Mouse (Mus musculus): ENCODE data around the gene Car3. TPM values are rescaled to one million over a fixed set of nuclear protein-coding genes. Genes with fewer than 3 reads are reported as not detected.

The Car3 gene
- polyA plus RNA-seq, 1 experiment: 26.3 TPM

GRCm38 (mm10) chr3:14903380-14903779 is 40.1 kb downstream of the Car3 start:
- Histone ChIP-seq H3K79me2 (ENCODE audit: control insufficient read depth, insufficient read depth) (no peaks in the 10 kb centered on the region), H3ac (ENCODE audit: control insufficient read depth, insufficient read length, low read depth) (no peak overlapping the region), H3K27me3 (ENCODE audit: control insufficient read depth, insufficient read depth, insufficient read length) (no peaks in the 10 kb centered on the region), H3K36me3 (ENCODE audit: control insufficient read depth, insufficient read depth) (no peaks in the 10 kb centered on the region), H3K4me3 (ENCODE audit: insufficient read depth, poor library complexity, severe bottlenecking) (no peak overlapping the region), H3K79me3 (ENCODE audit: low read depth) (no peaks in the 10 kb centered on the region)
- TF ChIP-seq USF1 (IDR thresholded peaks at IDR 0.05; ENCODE audit: low read depth) (no peak), FOSL1 (IDR thresholded peaks at IDR 0.05; ENCODE audit: insufficient read depth, low read length, poor library complexity, severe bottlenecking) (no peak), CEBPB (IDR thresholded peaks at IDR 0.05; ENCODE audit: low read depth) (no peak), MAX (IDR thresholded peaks at IDR 0.05) (no peak), MYOG (IDR thresholded peaks at IDR 0.05; ENCODE audit: control insufficient read depth, extremely low read depth, insufficient read length) (no peak), CTCF (IDR thresholded peaks at IDR 0.05; ENCODE audit: control insufficient read depth, insufficient read depth, insufficient read length) (no peak), MYOD1 (IDR thresholded peaks at IDR 0.05; ENCODE audit: control insufficient read depth, insufficient read length, low read depth) (no peak)

DNA sequence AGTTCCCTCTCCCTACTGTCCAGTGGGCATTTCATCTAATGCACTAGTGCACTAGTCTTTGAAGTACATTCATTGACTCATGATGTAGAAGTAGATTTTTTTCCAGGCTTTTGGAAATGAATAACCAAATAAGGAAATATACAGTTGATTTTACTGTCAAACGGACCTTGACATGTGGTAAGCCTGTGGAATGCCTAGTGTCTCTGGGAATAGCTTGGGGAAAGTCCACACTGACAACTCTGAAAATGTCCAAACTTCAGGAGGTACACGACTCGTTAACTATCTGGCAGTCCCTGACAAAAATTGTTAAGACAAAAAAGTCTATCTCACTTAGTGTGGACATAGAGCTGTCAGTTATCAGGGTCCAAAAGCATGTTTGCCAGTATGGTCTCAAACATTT is 40.9 kb downstream of the Car3 start:
- H3K4me3 ChIP-seq (ENCODE audit: insufficient read depth, poor library complexity, severe bottlenecking): no peak overlapping the region
- H3K79me3 ChIP-seq (ENCODE audit: low read depth): no peaks in the 10 kb centered on the region
- H3ac ChIP-seq (ENCODE audit: control insufficient read depth, insufficient read length, low read depth): no peak overlapping the region
- TF ChIP-seq MAX (IDR thresholded peaks at IDR 0.05): no peak
- TF ChIP-seq USF1 (IDR thresholded peaks at IDR 0.05; ENCODE audit: low read depth): no peak
- TF ChIP-seq FOSL1 (IDR thresholded peaks at IDR 0.05; ENCODE audit: insufficient read depth, low read length, poor library complexity, severe bottlenecking): no peak
- TF ChIP-seq CTCF (IDR thresholded peaks at IDR 0.05; ENCODE audit: control insufficient read depth, insufficient read depth, insufficient read length): no peak
- TF ChIP-seq CEBPB (IDR thresholded peaks at IDR 0.05; ENCODE audit: low read depth): no peak
- no peak for TF ChIP-seq MYOG (IDR thresholded peaks at IDR 0.05; ENCODE audit: control insufficient read depth, extremely low read depth, insufficient read length)
- TF ChIP-seq MYOD1 (IDR thresholded peaks at IDR 0.05; ENCODE audit: control insufficient read depth, insufficient read length, low read depth): no peak
- no peaks in the 10 kb centered on the region for H3K79me2 ChIP-seq (ENCODE audit: control insufficient read depth, insufficient read depth)
- no peaks in the 10 kb centered on the region for H3K27me3 ChIP-seq (ENCODE audit: control insufficient read depth, insufficient read depth, insufficient read length)
- H3K36me3 ChIP-seq (ENCODE audit: control insufficient read depth, insufficient read depth): no peaks in the 10 kb centered on the region

DNA sequence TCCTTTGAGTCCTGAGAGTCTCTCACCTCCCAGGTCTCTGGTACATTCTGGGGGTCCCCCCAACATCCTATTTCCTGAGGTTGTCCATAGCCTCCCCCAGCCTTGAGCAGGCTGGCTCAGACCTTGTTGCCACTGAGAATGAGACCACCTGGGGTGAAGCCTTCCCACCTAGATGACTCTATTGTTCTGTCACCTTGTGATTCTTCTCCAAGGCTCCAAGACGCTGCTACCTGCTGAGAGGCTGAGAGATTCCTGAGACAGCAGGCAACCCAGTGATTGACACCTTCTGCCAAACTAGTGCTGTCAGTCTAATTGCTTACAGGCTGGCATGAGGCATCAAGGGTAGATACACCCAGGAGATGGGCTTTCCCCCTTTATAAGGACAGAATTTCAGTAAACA is 44.0 kb downstream of the Car3 start:
- no peaks in the 10 kb centered on the region for H3K36me3 ChIP-seq (ENCODE audit: control insufficient read depth, insufficient read depth)
- no peak overlapping the region for H3K4me3 ChIP-seq (ENCODE audit: insufficient read depth, poor library complexity, severe bottlenecking)
- TF ChIP-seq CTCF (IDR thresholded peaks at IDR 0.05; ENCODE audit: control insufficient read depth, insufficient read depth, insufficient read length) (no peak), MYOD1 (IDR thresholded peaks at IDR 0.05; ENCODE audit: control insufficient read depth, insufficient read length, low read depth) (no peak)
- no peaks in the 10 kb centered on the region for H3K79me2 ChIP-seq (ENCODE audit: control insufficient read depth, insufficient read depth)
- H3K27me3 ChIP-seq (ENCODE audit: control insufficient read depth, insufficient read depth, insufficient read length): no peaks in the 10 kb centered on the region
- no peak overlapping the region for H3ac ChIP-seq (ENCODE audit: control insufficient read depth, insufficient read length, low read depth)
- H3K79me3 ChIP-seq (ENCODE audit: low read depth): no peaks in the 10 kb centered on the region

- H3K36me3 ChIP-seq (ENCODE audit: control insufficient read depth, insufficient read depth): no peaks in the 10 kb centered on the region
- no peak for TF ChIP-seq MYOG (IDR thresholded peaks at IDR 0.05; ENCODE audit: control insufficient read depth, extremely low read depth, insufficient read length)
- no peak for TF ChIP-seq CTCF (IDR thresholded peaks at IDR 0.05; ENCODE audit: control insufficient read depth, insufficient read depth, insufficient read length)
- no peak for TF ChIP-seq MYOD1 (IDR thresholded peaks at IDR 0.05; ENCODE audit: control insufficient read depth, insufficient read length, low read depth)
Observed at GRCm38 (mm10) chr3:14911992-14912582, 48.8 kb downstream of the Car3 start.

GRCm38 (mm10) chr3:14913774-14914173 is 50.5 kb downstream of the Car3 start:
- no peak overlapping the region for H3K4me3 ChIP-seq (ENCODE audit: insufficient read depth, poor library complexity, severe bottlenecking)
- H3K27me3 ChIP-seq (ENCODE audit: control insufficient read depth, insufficient read depth, insufficient read length): no peaks in the 10 kb centered on the region
- no peaks in the 10 kb centered on the region for H3K79me2 ChIP-seq (ENCODE audit: control insufficient read depth, insufficient read depth)
- H3K36me3 ChIP-seq (ENCODE audit: control insufficient read depth, insufficient read depth): no peaks in the 10 kb centered on the region
- TF ChIP-seq MYOD1 (IDR thresholded peaks at IDR 0.05; ENCODE audit: control insufficient read depth, insufficient read length, low read depth) (no peak), FOSL1 (IDR thresholded peaks at IDR 0.05; ENCODE audit: insufficient read depth, low read length, poor library complexity, severe bottlenecking) (no peak), USF1 (IDR thresholded peaks at IDR 0.05; ENCODE audit: low read depth) (no peak), CEBPB (IDR thresholded peaks at IDR 0.05; ENCODE audit: low read depth) (no peak), MAX (IDR thresholded peaks at IDR 0.05) (no peak), MYOG (IDR thresholded peaks at IDR 0.05; ENCODE audit: control insufficient read depth, extremely low read depth, insufficient read length) (no peak), CTCF (IDR thresholded peaks at IDR 0.05; ENCODE audit: control insufficient read depth, insufficient read depth, insufficient read length) (no peak)
- no peaks in the 10 kb centered on the region for H3K79me3 ChIP-seq (ENCODE audit: low read depth)
- no peak overlapping the region for H3ac ChIP-seq (ENCODE audit: control insufficient read depth, insufficient read length, low read depth)

More at GRCm38 (mm10) chr3:14911992-14912582, 48.8 kb downstream of the Car3 start:
- no peaks in the 10 kb centered on the region for H3K27me3 ChIP-seq (ENCODE audit: control insufficient read depth, insufficient read depth, insufficient read length)
- H3ac ChIP-seq (ENCODE audit: control insufficient read depth, insufficient read length, low read depth): no peak overlapping the region
- no peak overlapping the region for H3K4me3 ChIP-seq (ENCODE audit: insufficient read depth, poor library complexity, severe bottlenecking)
- H3K79me3 ChIP-seq (ENCODE audit: low read depth): no peaks in the 10 kb centered on the region
- no peaks in the 10 kb centered on the region for H3K79me2 ChIP-seq (ENCODE audit: control insufficient read depth, insufficient read depth)

GRCm38 (mm10) chr3:14915355-14915754 is 52.0 kb downstream of the Car3 start:
- Histone ChIP-seq H3K79me3 (ENCODE audit: low read depth) (no peaks in the 10 kb centered on the region), H3K79me2 (ENCODE audit: control insufficient read depth, insufficient read depth) (no peaks in the 10 kb centered on the region), H3ac (ENCODE audit: control insufficient read depth, insufficient read length, low read depth) (no peak overlapping the region), H3K4me3 (ENCODE audit: insufficient read depth, poor library complexity, severe bottlenecking) (no peak overlapping the region), H3K36me3 (ENCODE audit: control insufficient read depth, insufficient read depth) (no peaks in the 10 kb centered on the region), H3K27me3 (ENCODE audit: control insufficient read depth, insufficient read depth, insufficient read length) (no peaks in the 10 kb centered on the region)
- no peak for TF ChIP-seq FOSL1 (IDR thresholded peaks at IDR 0.05; ENCODE audit: insufficient read depth, low read length, poor library complexity, severe bottlenecking)
- no peak for TF ChIP-seq MAX (IDR thresholded peaks at IDR 0.05)
- no peak for TF ChIP-seq CTCF (IDR thresholded peaks at IDR 0.05; ENCODE audit: control insufficient read depth, insufficient read depth, insufficient read length)
- no peak for TF ChIP-seq MYOD1 (IDR thresholded peaks at IDR 0.05; ENCODE audit: control insufficient read depth, insufficient read length, low read depth)
- TF ChIP-seq USF1 (IDR thresholded peaks at IDR 0.05; ENCODE audit: low read depth): no peak
- no peak for TF ChIP-seq CEBPB (IDR thresholded peaks at IDR 0.05; ENCODE audit: low read depth)
- no peak for TF ChIP-seq MYOG (IDR thresholded peaks at IDR 0.05; ENCODE audit: control insufficient read depth, extremely low read depth, insufficient read length)
